ENCODE assay signal across 9 mouse cellular contexts in the genomic region with DNA sequence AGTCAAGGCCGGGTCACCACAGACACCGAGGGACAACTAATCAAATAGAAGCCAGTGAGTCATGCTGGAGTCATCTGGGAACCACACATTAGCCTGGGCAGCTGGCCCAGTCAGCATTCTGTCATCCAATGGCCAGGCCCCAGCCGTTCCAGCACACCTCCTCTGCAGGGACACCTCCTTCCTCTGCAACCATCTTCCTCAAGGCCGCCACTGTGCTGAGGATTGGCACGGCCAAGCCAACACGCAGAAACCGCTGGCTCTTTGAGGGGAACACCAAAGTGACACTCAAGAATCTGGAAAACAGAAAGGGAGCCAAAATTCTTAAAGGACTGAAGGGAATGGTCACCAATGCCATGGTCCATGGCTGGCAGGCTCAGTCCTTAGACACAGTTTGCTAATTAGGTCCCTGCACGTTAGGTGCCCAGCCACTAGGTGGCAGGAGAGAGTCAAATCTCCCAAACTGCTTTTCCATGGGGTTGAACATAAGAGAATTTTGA. TPM values are rescaled to one million over a fixed set of nuclear protein-coding genes. Genes with fewer than 3 reads are reported as not detected.
DNase-seq lines count a peak whose midpoint lies in the region; ATAC-seq and TF ChIP-seq lines count a peak whose summit lies in the region.
"Had no signal": no experiment of that assay in that cellular context is flagged by ENCODE, and none has a peak within 500 bp of the region (broad histone marks: within the 10 kb centered on the region; RNA-seq: fewer than 3 reads in every experiment).

No protein-coding gene starts in this region.

- H3K9ac ChIP-seq in midbrain, embryonic 15.5 days, result no peak overlapping the region
- no peak overlapping the region for H3K9ac ChIP-seq in intestine, embryonic 15.5 days
- H3K9ac ChIP-seq: embryonic facial prominence, embryonic 12.5 days had no signal

- 63% methylated on average over 8 of the region's 8 CpGs for WGBS in midbrain, embryonic 10.5 days
- 63% methylated on average over 8 of the region's 8 CpGs for WGBS in midbrain, embryonic 15.5 days
- WGBS in intestine, embryonic 15.5 days, result 44% methylated on average over 8 of the region's 8 CpGs

- H3K27me3 ChIP-seq in midbrain, embryonic 10.5 days (ENCODE audit: low read depth, poor library complexity, severe bottlenecking), result no peaks in the 10 kb centered on the region
- no peaks in the 10 kb centered on the region for H3K27me3 ChIP-seq in midbrain, embryonic 15.5 days (replicated peaks)
- H3K27me3 ChIP-seq in intestine, embryonic 15.5 days (replicated peaks), result no peaks in the 10 kb centered on the region
- no peaks in the 10 kb centered on the region for H3K27me3 ChIP-seq in myocyte (ENCODE audit: control insufficient read depth, insufficient read depth, insufficient read length)
- H3K27me3 ChIP-seq: embryonic facial prominence, embryonic 12.5 days had no signal

- ATAC-seq in midbrain, embryonic 15.5 days (replicated peaks), result no peak
- ATAC-seq in intestine, embryonic 15.5 days, result peak; percentile 61; the same call in 1 of the 2 replicates

- H3K79me2 ChIP-seq in myocyte (ENCODE audit: control insufficient read depth, insufficient read depth), result no peaks in the 10 kb centered on the region

- no peak overlapping the region for H3K4me2 ChIP-seq in midbrain, embryonic 15.5 days
- no peak overlapping the region for H3K4me2 ChIP-seq in intestine, embryonic 15.5 days (replicated peaks)
- peak overlapping the region; percentile 77 for H3K4me2 ChIP-seq in myocyte (ENCODE audit: low read depth)
- H3K4me2 ChIP-seq: embryonic facial prominence, embryonic 12.5 days had no signal

- H3K4me1 ChIP-seq in midbrain, embryonic 10.5 days, result peaks cover 6% of the 10 kb centered on the region
- peaks cover 4% of the 10 kb centered on the region; the same call in 1 of the 2 replicates for H3K4me1 ChIP-seq in midbrain, embryonic 15.5 days
- H3K4me1 ChIP-seq in intestine, embryonic 15.5 days (replicated peaks), result 0 out of 2 replicates have a peak, but pooled peaks cover 7% of the 10 kb centered on the region
- H3K4me1 ChIP-seq: embryonic facial prominence, embryonic 12.5 days had no signal

- no peak overlapping the region for H3K4me3 ChIP-seq in midbrain, embryonic 10.5 days
- H3K4me3 ChIP-seq in midbrain, embryonic 15.5 days, result no peak overlapping the region
- no peak overlapping the region for H3K4me3 ChIP-seq in intestine, embryonic 15.5 days (replicated peaks)
- no peak overlapping the region for H3K4me3 ChIP-seq in left cerebral cortex, adult 2 months
- H3K4me3 ChIP-seq in myocyte, result no peak overlapping the region
- H3K4me3 ChIP-seq: embryonic facial prominence, embryonic 12.5 days had no signal

- no peak for TF ChIP-seq POLR2A in myocyte (IDR thresholded peaks at IDR 0.05; ENCODE audit: insufficient read length, low read depth)

- DNase-seq in midbrain, embryonic 10.5 days (ENCODE audit: low spot score), result peak; percentile 47
- peak; percentile 28 for DNase-seq in c-Kit-positive CD71-positive TER-119-negative erythroid progenitor cells, embryonic 14.5 days (ENCODE audit: low read depth)
- DNase-seq in gastrocnemius, adult 18-20 months (ENCODE audit: low spot score), result peak; percentile 75
- DNase-seq in left cerebral cortex, adult 2 months (ENCODE audit: extremely low spot score in 1 of 2, low spot score in 2 of 2), result peak; percentile 37 to 65
- peak; percentile 79 for DNase-seq in testis, postnatal 10 days (ENCODE audit: low spot score)

- no peak overlapping the region for H3K27ac ChIP-seq in midbrain, embryonic 10.5 days (replicated peaks)
- no peak overlapping the region for H3K27ac ChIP-seq in midbrain, embryonic 15.5 days
- H3K27ac ChIP-seq in intestine, embryonic 15.5 days, result no peak overlapping the region
- H3K27ac ChIP-seq in left cerebral cortex, adult 2 months, result no peak overlapping the region
- H3K27ac ChIP-seq: embryonic facial prominence, embryonic 12.5 days had no signal

- H3K9me3 ChIP-seq in midbrain, embryonic 10.5 days (replicated peaks), result no peaks in the 10 kb centered on the region
- no peaks in the 10 kb centered on the region for H3K9me3 ChIP-seq in midbrain, embryonic 15.5 days
- no peaks in the 10 kb centered on the region for H3K9me3 ChIP-seq in intestine, embryonic 15.5 days
- H3K9me3 ChIP-seq: embryonic facial prominence, embryonic 12.5 days had no signal

- peak; percentile 92 for TF ChIP-seq CTCF in left cerebral cortex, adult 2 months (IDR thresholded peaks at IDR 0.05)

- intact Hi-C loops in left cerebral cortex, adult 2 months (cut with DNase I), result no loop called here

- H3ac ChIP-seq in myocyte (ENCODE audit: control insufficient read depth, insufficient read length), result no peak overlapping the region

- H3K36me3 ChIP-seq in midbrain, embryonic 10.5 days, result no peaks in the 10 kb centered on the region
- H3K36me3 ChIP-seq in midbrain, embryonic 15.5 days (replicated peaks), result no peaks in the 10 kb centered on the region
- H3K36me3 ChIP-seq in intestine, embryonic 15.5 days, result no peaks in the 10 kb centered on the region
- H3K36me3 ChIP-seq in myocyte (ENCODE audit: control insufficient read depth, insufficient read depth), result no peaks in the 10 kb centered on the region
- H3K36me3 ChIP-seq: embryonic facial prominence, embryonic 12.5 days had no signal

TF ChIP-seq in myocyte, 11 proteins besides CTCF, POLR2A, EP300 and RAD21:
- TF ChIP-seq MYOD1 (IDR thresholded peaks at IDR 0.05; ENCODE audit: control insufficient read depth in 1 of 3, insufficient read length in 2 of 3, low read depth in 2 of 3), result peak in 2 of 3 experiments; percentile 74 to 84
- TF ChIP-seq MYOG (IDR thresholded peaks at IDR 0.05; ENCODE audit: control insufficient read depth in 1 of 3, insufficient read depth in 1 of 3, insufficient read length in 2 of 3, low read depth in 2 of 3), result peak in 1 of 3 experiments; percentile 80
- no peak for TF ChIP-seq USF1 (IDR thresholded peaks at IDR 0.05; ENCODE audit: low read depth)
- TF ChIP-seq POLR2AphosphoS2 (IDR thresholded peaks at IDR 0.05; ENCODE audit: insufficient read length, low read depth), result no peak

RNA-seq across cellular contexts. Expression of gene Usp43, which starts 24.8 kb away (rescaled TPM):
- 0.62 and 1.3 TPM in 2 replicates for polyA plus RNA-seq in midbrain, embryonic 10.5 days (2016; fragmentation: Nextera tagmentation; extraction: Ambion mirVana)
- polyA plus RNA-seq in midbrain, embryonic 15.5 days (2015; fragmentation: Nextera tagmentation; extraction: Ambion mirVana), result 0.31 and 0.33 TPM in 2 replicates
- total RNA-seq in gastrocnemius, adult 18-20 months (2021), result under 1 TPM; 0.40 to 0.57 TPM
- 5.2 and 5.4 TPM in 2 replicates for polyA plus RNA-seq in intestine, embryonic 15.5 days (2015; fragmentation: Nextera tagmentation; extraction: Ambion mirVana)
- total RNA-seq in left cerebral cortex, adult 2 months (2021), result 1 to 10 TPM; 3.4 to 4.8 TPM
- 3.5 TPM for polyA plus RNA-seq in myocyte (2012; fragmentation: generic; extraction: Trizol)

Comparison
In these comparisons a context has a peak if more than half of its experiments do, and no peak if none do; other contexts are left out.
1. DNase-seq: peak in every context shown above with its lines; median percentile 79 in testis, postnatal 10 days; 75 in gastrocnemius, adult 18-20 months; 51 in left cerebral cortex, adult 2 months; 47 in midbrain, embryonic 10.5 days; 28 in c-Kit-positive CD71-positive TER-119-negative erythroid progenitor cells, embryonic 14.5 days.